Mouse (Mus musculus): ENCODE data around the gene Ubash3a. TPM values are rescaled to one million over a fixed set of nuclear protein-coding genes. Genes with fewer than 3 reads are reported as not detected.

Gene Ubash3a
- total RNA-seq, 1 experiment, result 6.7 TPM

GRCm38 (mm10) chr17:31264372-31264771, 56.7 kb downstream of the Ubash3a start:
- Histone ChIP-seq H3K36me3 (ENCODE audit: control insufficient read depth, insufficient read depth, low read length, poor library complexity, severe bottlenecking) (no peaks in the 10 kb centered on the region), H3K4me3 (ENCODE audit: insufficient read depth in 1 of 2, low read depth in 1 of 2, low read length in 2 of 2, poor library complexity in 1 of 2, severe bottlenecking in 1 of 2) (no peak overlapping the region; a peak in 1 of 4 replicates), H3K9me3 (ENCODE audit: control insufficient read depth, insufficient read depth, low read depth, low read length) (no peaks in the 10 kb centered on the region), H3K9ac (ENCODE audit: insufficient read depth, low read depth, low read length, poor library complexity, severe bottlenecking) (no peak overlapping the region), H3K4me1 (ENCODE audit: control insufficient read depth in 2 of 2, insufficient read depth in 2 of 2, low read length in 2 of 2, poor library complexity in 1 of 2) (peaks cover 5 to 34% of the 10 kb centered on the region in 2 experiments), H3K27ac (ENCODE audit: insufficient read depth, low read depth, low read length, poor library complexity, severe bottlenecking) (peak overlapping the region; percentile 91)
- in situ Hi-C loops (cut with MboI; ENCODE audit: low sequenced_read_pairs in 2 of 2, unreplicated experiment in 2 of 2), result no loop called here
- no peak for DNase-seq (ENCODE audit: low read depth, low spot score)
- TF ChIP-seq MAFK (IDR thresholded peaks at IDR 0.05; ENCODE audit: insufficient read depth, low read depth, low read length) (no peak), ZNF384 (IDR thresholded peaks at IDR 0.05; ENCODE audit: low read depth, low read length) (no peak), CHD2 (IDR thresholded peaks at IDR 0.05; ENCODE audit: low read depth, low read length) (no peak), HCFC1 (IDR thresholded peaks at IDR 0.05; ENCODE audit: borderline replicate concordance, insufficient read depth, low read length) (no peak), ZC3H11A (IDR thresholded peaks at IDR 0.05; ENCODE audit: borderline replicate concordance, low read depth, low read length) (no peak)

GRCm38 (mm10) chr17:31265171-31265572, 57.5 kb downstream of the Ubash3a start:
- TF ChIP-seq CHD2 (IDR thresholded peaks at IDR 0.05; ENCODE audit: low read depth, low read length) (no peak), ZNF384 (IDR thresholded peaks at IDR 0.05; ENCODE audit: low read depth, low read length) (no peak), HCFC1 (IDR thresholded peaks at IDR 0.05; ENCODE audit: borderline replicate concordance, insufficient read depth, low read length) (no peak), MAFK (IDR thresholded peaks at IDR 0.05; ENCODE audit: insufficient read depth, low read depth, low read length) (no peak), ZC3H11A (IDR thresholded peaks at IDR 0.05; ENCODE audit: borderline replicate concordance, low read depth, low read length) (no peak)
- Histone ChIP-seq H3K9me3 (ENCODE audit: control insufficient read depth, insufficient read depth, low read depth, low read length) (no peaks in the 10 kb centered on the region), H3K4me1 (ENCODE audit: control insufficient read depth in 2 of 2, insufficient read depth in 2 of 2, low read length in 2 of 2, poor library complexity in 1 of 2) (peaks cover 5 to 32% of the 10 kb centered on the region in 2 experiments), H3K9ac (ENCODE audit: insufficient read depth, low read depth, low read length, poor library complexity, severe bottlenecking) (no peak overlapping the region), H3K27ac (ENCODE audit: insufficient read depth, low read depth, low read length, poor library complexity, severe bottlenecking) (peak overlapping the region; percentile 91), H3K36me3 (ENCODE audit: control insufficient read depth, insufficient read depth, low read length, poor library complexity, severe bottlenecking) (no peaks in the 10 kb centered on the region), H3K4me3 (ENCODE audit: insufficient read depth in 1 of 2, low read depth in 1 of 2, low read length in 2 of 2, poor library complexity in 1 of 2, severe bottlenecking in 1 of 2) (no peak overlapping the region)
- in situ Hi-C loops (cut with MboI; ENCODE audit: low sequenced_read_pairs in 2 of 2, unreplicated experiment in 2 of 2), result no loop called here
- DNase-seq (ENCODE audit: low read depth, low spot score), result no peak

- Histone ChIP-seq H3K9ac (ENCODE audit: insufficient read depth, low read depth, low read length, poor library complexity, severe bottlenecking) (no peak overlapping the region), H3K27ac (ENCODE audit: insufficient read depth, low read depth, low read length, poor library complexity, severe bottlenecking) (peak overlapping the region; percentile 91), H3K9me3 (ENCODE audit: control insufficient read depth, insufficient read depth, low read depth, low read length) (no peaks in the 10 kb centered on the region), H3K4me1 (ENCODE audit: control insufficient read depth in 2 of 2, insufficient read depth in 2 of 2, low read length in 2 of 2, poor library complexity in 1 of 2) (peaks cover 3 to 30% of the 10 kb centered on the region in 2 experiments), H3K4me3 (ENCODE audit: insufficient read depth in 1 of 2, low read depth in 1 of 2, low read length in 2 of 2, poor library complexity in 1 of 2, severe bottlenecking in 1 of 2) (no peak overlapping the region), H3K36me3 (ENCODE audit: control insufficient read depth, insufficient read depth, low read length, poor library complexity, severe bottlenecking) (no peaks in the 10 kb centered on the region)
- TF ChIP-seq MAFK (IDR thresholded peaks at IDR 0.05; ENCODE audit: insufficient read depth, low read depth, low read length), result no peak
- TF ChIP-seq HCFC1 (IDR thresholded peaks at IDR 0.05; ENCODE audit: borderline replicate concordance, insufficient read depth, low read length), result no peak
- TF ChIP-seq ZNF384 (IDR thresholded peaks at IDR 0.05; ENCODE audit: low read depth, low read length), result no peak
- no peak for TF ChIP-seq CHD2 (IDR thresholded peaks at IDR 0.05; ENCODE audit: low read depth, low read length)
- in situ Hi-C loops (cut with MboI; ENCODE audit: low sequenced_read_pairs in 2 of 2, unreplicated experiment in 2 of 2), result no loop called here
- DNase-seq (ENCODE audit: low read depth, low spot score), result no peak
These were observed 58.2 kb downstream of the Ubash3a start for GRCm38 (mm10) chr17:31265831-31266230.

GRCm38 (mm10) chr17:31266321-31266950, 58.8 kb downstream of the Ubash3a start:
- in situ Hi-C loops (cut with MboI; ENCODE audit: low sequenced_read_pairs in 2 of 2, unreplicated experiment in 2 of 2), result no loop called here
- no peak for DNase-seq (ENCODE audit: low read depth, low spot score)
- no peak overlapping the region for H3K9ac ChIP-seq (ENCODE audit: insufficient read depth, low read depth, low read length, poor library complexity, severe bottlenecking)
- H3K4me1 ChIP-seq (ENCODE audit: control insufficient read depth in 2 of 2, insufficient read depth in 2 of 2, low read length in 2 of 2, poor library complexity in 1 of 2), result peaks cover 2 to 33% of the 10 kb centered on the region in 2 experiments
- no peak overlapping the region for H3K4me3 ChIP-seq (ENCODE audit: insufficient read depth in 1 of 2, low read depth in 1 of 2, low read length in 2 of 2, poor library complexity in 1 of 2, severe bottlenecking in 1 of 2)
- H3K27ac ChIP-seq (ENCODE audit: insufficient read depth, low read depth, low read length, poor library complexity, severe bottlenecking), result no peak overlapping the region
- no peak for TF ChIP-seq MAFK (IDR thresholded peaks at IDR 0.05; ENCODE audit: insufficient read depth, low read depth, low read length)
- TF ChIP-seq CHD2 (IDR thresholded peaks at IDR 0.05; ENCODE audit: low read depth, low read length), result no peak
- TF ChIP-seq ZNF384 (IDR thresholded peaks at IDR 0.05; ENCODE audit: low read depth, low read length), result no peak
- no peak for TF ChIP-seq ZC3H11A (IDR thresholded peaks at IDR 0.05; ENCODE audit: borderline replicate concordance, low read depth, low read length)
- TF ChIP-seq HCFC1 (IDR thresholded peaks at IDR 0.05; ENCODE audit: borderline replicate concordance, insufficient read depth, low read length), result no peak
- no peaks in the 10 kb centered on the region for H3K9me3 ChIP-seq (ENCODE audit: control insufficient read depth, insufficient read depth, low read depth, low read length)
- H3K36me3 ChIP-seq (ENCODE audit: control insufficient read depth, insufficient read depth, low read length, poor library complexity, severe bottlenecking), result no peaks in the 10 kb centered on the region

Data from ES-E14 (cell line).